Mouse (Mus musculus): Measurements from ENCODE around the gene Prr11. TPM values are rescaled to one million over a fixed set of nuclear protein-coding genes. Genes with fewer than 3 reads are reported as not detected.
"Not testable (repeated sequence)": the region's sequence is repeated elsewhere in the genome, so short reads cannot be mapped to it uniquely, and the experiment has no call there.

Prr11 gene
- polyA plus RNA-seq, 1 experiment from 2014 or later = 1.7 TPM

DNA sequence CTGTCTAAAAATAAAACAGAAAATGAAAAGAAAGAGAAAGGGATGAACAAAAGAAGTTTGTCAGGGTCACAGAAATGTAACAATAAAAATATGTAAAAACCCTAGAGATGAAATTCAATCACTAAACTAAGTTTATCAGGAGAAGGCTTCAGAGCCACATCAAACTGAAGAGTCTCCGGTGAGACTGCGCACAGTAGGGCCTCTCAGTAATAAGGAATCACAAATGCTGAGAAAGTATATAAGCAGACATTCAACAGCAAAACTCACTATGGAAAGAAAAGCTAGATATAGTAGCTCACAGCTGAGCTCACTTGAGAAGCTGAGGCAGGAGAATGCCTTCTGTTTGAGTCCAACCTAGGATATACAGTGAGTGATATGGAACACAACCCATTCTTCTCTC lies 48.1 kb downstream of the Prr11 start:
- Histone ChIP-seq H3K36me3 (ENCODE audit: control insufficient read depth, insufficient read depth) (peaks cover 3% of the 10 kb centered on the region), H3K4me3 (ENCODE audit: low read depth, low read length) (no peak overlapping the region), H3K27ac (ENCODE audit: low read depth, low read length) (no peak overlapping the region), H3K27me3 (replicated peaks; ENCODE audit: control insufficient read depth, insufficient read depth, low read length) (no peaks in the 10 kb centered on the region), H3K4me2 (replicated peaks; ENCODE audit: low read depth) (no peak overlapping the region), H3K9ac (ENCODE audit: low read depth, low read length) (no peak overlapping the region), H3K4me1 (replicated peaks; ENCODE audit: control insufficient read depth, insufficient read depth, low read length) (no peaks in the 10 kb centered on the region), H3K9me3 (ENCODE audit: control insufficient read depth) (no peaks in the 10 kb centered on the region)
- WGBS = 98% methylated on average over 2 of the region's 2 CpGs
- ATAC-seq = no peak
- TF ChIP-seq CTCF (IDR thresholded peaks at IDR 0.05; ENCODE audit: low read depth) = no peak

DNA sequence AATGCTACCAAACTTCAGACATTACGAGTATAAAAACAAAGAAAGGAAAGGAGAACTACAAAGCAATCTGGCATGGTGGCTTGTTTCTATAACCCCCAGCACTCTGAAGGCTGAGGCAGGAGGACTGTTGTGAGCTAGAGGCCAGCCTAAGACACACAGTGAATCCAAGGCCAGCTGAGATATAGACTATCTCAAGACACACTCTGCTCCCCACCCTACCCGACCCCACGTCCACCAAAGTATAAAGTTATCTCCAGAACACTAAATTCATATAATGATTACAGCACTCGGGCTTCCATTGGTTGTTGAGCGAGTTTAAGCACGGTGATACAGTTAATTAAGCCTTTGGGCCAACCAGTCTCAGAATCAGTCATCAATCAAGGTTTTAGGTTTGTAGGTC lies 52.2 kb downstream of the Prr11 start:
- no peak overlapping the region for H3K4me3 ChIP-seq (ENCODE audit: low read depth, low read length)
- no peaks in the 10 kb centered on the region for H3K9me3 ChIP-seq (ENCODE audit: control insufficient read depth)
- H3K27ac ChIP-seq (ENCODE audit: low read depth, low read length) = no peak overlapping the region
- H3K4me2 ChIP-seq (replicated peaks; ENCODE audit: low read depth) = no peak overlapping the region
- no peaks in the 10 kb centered on the region for H3K4me1 ChIP-seq (replicated peaks; ENCODE audit: control insufficient read depth, insufficient read depth, low read length)
- no peaks in the 10 kb centered on the region for H3K27me3 ChIP-seq (replicated peaks; ENCODE audit: control insufficient read depth, insufficient read depth, low read length)
- H3K9ac ChIP-seq (ENCODE audit: low read depth, low read length) = no peak overlapping the region
- WGBS = 53% methylated on average over 6 of the region's 6 CpGs
- TF ChIP-seq CTCF (IDR thresholded peaks at IDR 0.05; ENCODE audit: low read depth) = no peak
- ATAC-seq = no peak
- no peaks in the 10 kb centered on the region; the same call in 1 of the 2 replicates for H3K36me3 ChIP-seq (ENCODE audit: control insufficient read depth, insufficient read depth)

DNA sequence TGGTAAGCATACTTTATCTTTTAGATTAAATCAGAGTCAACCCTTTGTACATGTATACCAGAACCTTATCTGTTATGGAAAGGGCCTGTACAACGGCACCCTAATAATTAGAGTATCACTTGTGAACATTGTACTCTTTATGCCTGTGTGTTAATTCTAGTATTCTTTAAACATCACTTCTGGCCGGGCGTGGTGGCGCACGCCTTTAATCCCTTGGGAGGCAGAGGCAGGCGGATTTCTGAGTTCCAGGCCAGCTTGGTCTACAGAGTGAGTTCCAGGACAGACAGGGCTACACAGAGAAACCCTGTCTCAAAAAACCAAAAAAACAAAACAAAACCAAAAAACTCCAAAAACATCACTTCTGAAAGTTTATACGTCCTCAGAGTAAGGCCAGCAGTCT lies 59.6 kb downstream of the Prr11 start:
- not testable (repeated sequence) for ATAC-seq; H3K27ac ChIP-seq (ENCODE audit: low read depth, low read length)
- 56% methylated on average over 7 of the region's 7 CpGs for WGBS

DNA sequence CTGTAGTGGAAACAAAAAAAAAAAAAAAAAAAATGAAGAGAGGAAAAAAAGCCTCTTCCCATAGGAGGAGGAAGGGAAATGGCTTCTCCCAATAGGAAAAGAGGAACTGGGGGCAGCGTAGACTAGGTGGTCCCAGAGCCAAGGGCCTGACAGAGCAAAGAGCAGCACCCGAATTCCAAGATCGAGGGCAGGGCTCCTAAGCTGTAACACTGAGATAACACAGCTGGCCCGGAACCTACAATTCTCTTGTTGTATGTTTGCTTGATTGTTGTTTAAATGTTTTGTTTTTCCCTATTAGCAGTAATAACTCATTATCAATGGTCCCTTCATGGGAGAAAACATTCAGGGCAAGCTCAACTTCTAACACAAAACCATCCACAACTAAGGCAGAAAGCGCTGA lies 61.5 kb downstream of the Prr11 start:
- Histone ChIP-seq H3K36me3 (ENCODE audit: control insufficient read depth, insufficient read depth) (no peaks in the 10 kb centered on the region), H3K4me2 (replicated peaks; ENCODE audit: low read depth) (no peak overlapping the region), H3K9ac (ENCODE audit: low read depth, low read length) (no peak overlapping the region), H3K4me1 (replicated peaks; ENCODE audit: control insufficient read depth, insufficient read depth, low read length) (no peaks in the 10 kb centered on the region), H3K4me3 (ENCODE audit: low read depth, low read length) (no peak overlapping the region), H3K27me3 (replicated peaks; ENCODE audit: control insufficient read depth, insufficient read depth, low read length) (no peaks in the 10 kb centered on the region), H3K9me3 (ENCODE audit: control insufficient read depth) (no peaks in the 10 kb centered on the region), H3K27ac (ENCODE audit: low read depth, low read length) (no peak overlapping the region)
- TF ChIP-seq CTCF (IDR thresholded peaks at IDR 0.05; ENCODE audit: low read depth) = no peak
- ATAC-seq = no peak
- WGBS = 76% methylated on average over 5 of the region's 5 CpGs

More for the DNA sequence above, 59.6 kb downstream of the Prr11 start:
- H3K9ac ChIP-seq (ENCODE audit: low read depth, low read length); H3K4me3 ChIP-seq (ENCODE audit: low read depth, low read length); H3K9me3 ChIP-seq (ENCODE audit: control insufficient read depth); H3K36me3 ChIP-seq (ENCODE audit: control insufficient read depth, insufficient read depth); H3K27me3 ChIP-seq (replicated peaks; ENCODE audit: control insufficient read depth, insufficient read depth, low read length); H3K4me1 ChIP-seq (replicated peaks; ENCODE audit: control insufficient read depth, insufficient read depth, low read length); H3K4me2 ChIP-seq (replicated peaks; ENCODE audit: low read depth): not testable (repeated sequence)

DNA sequence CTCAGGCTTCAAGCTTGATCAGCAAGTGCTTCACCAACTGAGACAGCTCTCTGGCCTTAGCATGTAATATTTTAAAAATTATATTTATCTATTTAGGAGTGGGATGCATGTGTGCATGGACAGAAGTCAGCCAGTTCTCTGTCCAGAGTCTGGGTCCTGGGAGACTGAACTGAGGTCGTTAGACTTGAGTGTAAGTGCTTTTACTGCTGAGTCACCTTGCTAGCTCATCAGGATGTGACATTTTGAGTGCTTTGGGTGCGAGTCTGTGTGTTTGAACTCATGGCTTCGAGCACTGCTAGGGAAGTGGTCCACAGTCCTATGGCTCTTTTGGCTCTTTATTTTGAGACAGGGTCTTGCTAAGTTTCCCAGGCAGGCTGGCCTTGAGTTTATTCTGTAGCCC lies 65.5 kb downstream of the Prr11 start:
- no peak for TF ChIP-seq CTCF (IDR thresholded peaks at IDR 0.05; ENCODE audit: low read depth)
- Histone ChIP-seq H3K4me2 (replicated peaks; ENCODE audit: low read depth) (no peak overlapping the region), H3K4me3 (ENCODE audit: low read depth, low read length) (no peak overlapping the region), H3K9me3 (ENCODE audit: control insufficient read depth) (no peaks in the 10 kb centered on the region), H3K27me3 (replicated peaks; ENCODE audit: control insufficient read depth, insufficient read depth, low read length) (no peaks in the 10 kb centered on the region), H3K9ac (ENCODE audit: low read depth, low read length) (no peak overlapping the region), H3K4me1 (replicated peaks; ENCODE audit: control insufficient read depth, insufficient read depth, low read length) (0 out of 2 replicates have a peak, but pooled peaks cover 7% of the 10 kb centered on the region), H3K27ac (ENCODE audit: low read depth, low read length) (no peak overlapping the region), H3K36me3 (ENCODE audit: control insufficient read depth, insufficient read depth) (no peaks in the 10 kb centered on the region)
- WGBS = 74% methylated on average over 3 of the region's 3 CpGs
- no peak for ATAC-seq

DNA sequence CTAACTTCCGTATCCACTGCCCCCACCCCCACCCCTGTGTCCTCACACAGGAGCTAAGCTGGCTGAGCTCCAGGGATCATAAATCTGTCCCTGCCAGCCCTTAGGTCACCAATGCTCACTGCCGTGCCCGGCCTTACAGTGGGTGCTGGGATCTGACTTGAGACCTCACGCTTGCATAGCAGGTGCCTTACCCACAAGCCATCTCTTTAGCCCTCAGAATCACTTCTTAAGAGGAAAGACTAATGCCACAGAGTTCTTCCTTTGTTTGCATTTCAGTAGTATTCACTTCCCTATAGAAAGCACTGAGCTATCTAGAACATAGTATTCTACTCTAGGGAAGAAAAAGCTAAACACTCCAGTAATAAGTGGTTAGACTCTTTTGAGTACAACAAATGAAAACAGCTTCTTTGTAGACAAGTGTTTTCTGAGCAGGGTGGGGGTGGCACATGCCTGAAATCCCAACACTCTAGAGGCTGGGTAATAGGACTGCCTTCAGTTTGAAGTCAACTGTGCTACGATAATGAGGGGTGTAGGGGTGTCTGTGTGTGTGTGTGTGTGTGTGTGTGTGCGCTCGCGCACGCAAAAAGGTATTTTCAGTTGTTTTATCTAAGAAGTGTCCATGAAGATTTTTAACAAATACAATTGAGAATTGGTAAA lies 69.1 kb downstream of the Prr11 start:
- no peak overlapping the region for H3K9ac ChIP-seq (ENCODE audit: low read depth, low read length)
- no peak overlapping the region for H3K4me3 ChIP-seq (ENCODE audit: low read depth, low read length)
- H3K4me2 ChIP-seq (replicated peaks; ENCODE audit: low read depth) = no peak overlapping the region
- H3K4me1 ChIP-seq (replicated peaks; ENCODE audit: control insufficient read depth, insufficient read depth, low read length) = 0 out of 2 replicates have a peak, but pooled peaks cover 7% of the 10 kb centered on the region
- WGBS = 61% methylated on average over 9 of the region's 9 CpGs
- 0 out of 2 replicates have a peak, but pooled peaks cover 5% of the 10 kb centered on the region for H3K36me3 ChIP-seq (ENCODE audit: control insufficient read depth, insufficient read depth)
- ATAC-seq = peak; percentile 89
- no peak for TF ChIP-seq CTCF (IDR thresholded peaks at IDR 0.05; ENCODE audit: low read depth)
- no peaks in the 10 kb centered on the region for H3K9me3 ChIP-seq (ENCODE audit: control insufficient read depth)
- peak overlapping the region; percentile 22; the same call in 1 of the 2 replicates for H3K27ac ChIP-seq (ENCODE audit: low read depth, low read length)
- H3K27me3 ChIP-seq (replicated peaks; ENCODE audit: control insufficient read depth, insufficient read depth, low read length) = no peaks in the 10 kb centered on the region

MicroRNAs encoded within 50 kb of the gene (microRNA counts, 519-probe panel; counts per million panel counts)
- microRNA mmu-miR-301a = 4,927 counts per million, percentile 84 among the panel's probes with 10 or more counts

Small RNA genes within 50 kb of the gene (microRNA-seq; reads per million reads assigned to microRNA genes)
- gene Mir301 = 714 reads per million, percentile 73 among the genes with 10 or more reads in this experiment

Other genes starting within 250 kb of the Prr11 start
- 4.6 and 5.9 TPM in 2 replicates for gene Ypel2, start 115.0 kb downstream of the Prr11 start, polyA plus RNA-seq (2015; fragmentation: Nextera tagmentation; extraction: Ambion mirVana)
- 16.0 and 16.7 TPM in 2 replicates for gene Gdpd1, start 34.6 kb downstream of the Prr11 start, polyA plus RNA-seq (2015; fragmentation: Nextera tagmentation; extraction: Ambion mirVana)
- 6.5 and 7.2 TPM in 2 replicates for gene Smg8, start 21.9 kb downstream of the Prr11 start, polyA plus RNA-seq (2015; fragmentation: Nextera tagmentation; extraction: Ambion mirVana)
- gene Ska2, start 526 bp upstream of the Prr11 start, polyA plus RNA-seq (2015; fragmentation: Nextera tagmentation; extraction: Ambion mirVana) = 11.3 and 12.4 TPM in 2 replicates
- gene Trim37, start 18.4 kb upstream of the Prr11 start, polyA plus RNA-seq (2015; fragmentation: Nextera tagmentation; extraction: Ambion mirVana) = 7.7 and 8.2 TPM in 2 replicates